ENCODE assay signal across 22 mouse cellular contexts in genomic region chr1:131146181-131146614, GRCm38 (mm10). TPM values are rescaled to one million over a fixed set of nuclear protein-coding genes. Genes with fewer than 3 reads are reported as not detected.
A peak's percentile ranks its signal among the peaks of the same experiment; 100 is the strongest.
DNase-seq lines count a peak whose midpoint lies in the region; ATAC-seq and TF ChIP-seq lines count a peak whose summit lies in the region.
"Had no signal": no experiment of that assay in that cellular context is flagged by ENCODE, and none has a peak within 500 bp of the region (broad histone marks: within the 10 kb centered on the region; RNA-seq: fewer than 3 reads in every experiment).

No protein-coding gene starts in this region.

- intact Hi-C loops in heart, adult 2 months (cut with DNase I): no loop called here
- intact Hi-C loops in left cerebral cortex, postnatal 10 days (cut with DNase I): no loop called here

- peaks cover 63% of the 10 kb centered on the region for H3K4me1 ChIP-seq in G1E (ENCODE audit: insufficient read depth, low read depth, low read length)
- no peaks in the 10 kb centered on the region for H3K4me1 ChIP-seq in heart, adult 2 months (ENCODE audit: control insufficient read depth, insufficient read depth, low read length)
- H3K4me1 ChIP-seq: embryonic facial prominence, embryonic 12.5 days; forebrain, embryonic 13.5 days; kidney, embryonic 15.5 days; liver, embryonic 15.5 days; midbrain, embryonic 10.5 days; neural tube, embryonic 12.5 days had no signal

- TF ChIP-seq CTCF in G1E (IDR thresholded peaks at IDR 0.05; ENCODE audit: low read depth, low read length): no peak
- no peak for TF ChIP-seq CTCF in heart, adult 2 months (IDR thresholded peaks at IDR 0.05)

- 81% methylated on average over 3 of the region's 3 CpGs for WGBS in heart, adult 2 months

- TF ChIP-seq POLR2A in heart, adult 2 months (IDR thresholded peaks at IDR 0.05; ENCODE audit: insufficient read depth, low read depth, low read length): no peak

- peaks cover 4% of the 10 kb centered on the region for H3K9me3 ChIP-seq in G1E (replicated peaks)
- H3K9me3 ChIP-seq: embryonic facial prominence, embryonic 12.5 days; forebrain, embryonic 13.5 days; kidney, embryonic 15.5 days; liver, embryonic 15.5 days; midbrain, embryonic 10.5 days; neural tube, embryonic 12.5 days had no signal

- no peaks in the 10 kb centered on the region for H3K27me3 ChIP-seq in G1E (ENCODE audit: insufficient read depth, low read length)
- H3K27me3 ChIP-seq in heart, adult 2 months (ENCODE audit: control insufficient read depth, insufficient read depth, low read length): no peaks in the 10 kb centered on the region
- H3K27me3 ChIP-seq: embryonic facial prominence, embryonic 12.5 days; kidney, embryonic 15.5 days; liver, embryonic 15.5 days; neural tube, embryonic 12.5 days had no signal

- peak; percentile 77 for ATAC-seq in G1E (ENCODE audit: extremely low read depth, insufficient number of reproducible peaks, low FRiP score, poor library complexity, severe bottlenecking)
- peak; percentile 78 to 84 for ATAC-seq in hematopoietic stem cell, adult 5-6 weeks (replicated peaks in 1 of 2; ENCODE audit: insufficient read depth in 1 of 2, low FRiP score in 2 of 2, low TSS enrichment in 1 of 2, low read depth in 1 of 2, poor library complexity in 2 of 2, severe bottlenecking in 2 of 2)
- ATAC-seq: forebrain, embryonic 13.5 days; hindbrain, embryonic 16.5 days; intestine, postnatal 0 days had no signal

- H3K9ac ChIP-seq in heart, adult 2 months (ENCODE audit: low read depth, low read length): no peak overlapping the region
- H3K9ac ChIP-seq: embryonic facial prominence, embryonic 12.5 days; forebrain, embryonic 13.5 days; kidney, embryonic 15.5 days; liver, embryonic 15.5 days; neural tube, embryonic 12.5 days had no signal

- H3K79me2 ChIP-seq in heart, adult 2 months (replicated peaks; ENCODE audit: control insufficient read depth, insufficient read depth, low read length): no peaks in the 10 kb centered on the region

- no peak for TF ChIP-seq EP300 in heart, adult 2 months (IDR thresholded peaks at IDR 0.05; ENCODE audit: insufficient read depth, low read depth, low read length)

- H3K27ac ChIP-seq in heart, adult 2 months: no peak overlapping the region
- H3K27ac ChIP-seq: embryonic facial prominence, embryonic 12.5 days; forebrain, embryonic 13.5 days; kidney, embryonic 15.5 days; liver, embryonic 15.5 days; midbrain, embryonic 10.5 days; neural tube, embryonic 12.5 days; stomach, postnatal 0 days had no signal

- H3K4me3 ChIP-seq in G1E (ENCODE audit: low read depth, low read length): no peak overlapping the region; the same call in 1 of the 2 replicates
- no peak overlapping the region for H3K4me3 ChIP-seq in heart, adult 2 months
- H3K4me3 ChIP-seq: embryonic facial prominence, embryonic 12.5 days; erythroblast, embryonic 14.5 days; forebrain, embryonic 13.5 days; kidney, embryonic 15.5 days; liver, embryonic 15.5 days; midbrain, embryonic 10.5 days; neural tube, embryonic 12.5 days had no signal

- H3K36me3 ChIP-seq in G1E (replicated peaks): no peaks in the 10 kb centered on the region
- no peaks in the 10 kb centered on the region for H3K36me3 ChIP-seq in heart, adult 2 months (ENCODE audit: control insufficient read depth, insufficient read depth, low read length)
- H3K36me3 ChIP-seq: embryonic facial prominence, embryonic 12.5 days; kidney, embryonic 15.5 days; liver, embryonic 15.5 days; midbrain, embryonic 10.5 days; neural tube, embryonic 12.5 days had no signal

- DNase-seq in spleen, postnatal 36 days (ENCODE audit: low spot score in 2 of 2): peak; percentile 30 to 68
- no peak for DNase-seq in spleen, postnatal 10 days (ENCODE audit: low spot score in 2 of 2)
- peak; percentile 62 for DNase-seq in G1E (ENCODE audit: low spot score)
- DNase-seq in Muller cell, postnatal 12 days (ENCODE audit: inconsistent ontology term): no peak
- DNase-seq in heart, adult 2 months: no peak
- no peak for DNase-seq in left cerebral cortex, postnatal 10 days (ENCODE audit: extremely low spot score in 1 of 2, low spot score in 2 of 2)
- DNase-seq: cerebellum, adult 8-10 months; heart, adult 18-20 months; heart, postnatal 4 days; spleen, adult 18-20 months had no signal

RNA-seq across cellular contexts. Expression of gene Eif2d, which starts 6.8 kb away (rescaled TPM):
- total RNA-seq in G1E (2014; fragmentation: Nextera tagmentation): 297 and 347 TPM in 2 replicates
- total RNA-seq in G1E (2017): 79.5 and 89.2 TPM in 2 replicates
- polyA plus RNA-seq in G1E (2012): 58.0 and 70.5 TPM in 2 replicates
- 30.3 and 45.0 TPM in 2 replicates for total RNA-seq in hematopoietic stem cell, adult 5-6 weeks (2017)
- total RNA-seq in heart, adult 2 months (2021): 10 to 100 TPM; 34.7 to 37.1 TPM
- 25.8 and 35.3 TPM in 2 replicates for polyA plus RNA-seq in heart, adult 2 months (2012; rRNA removed)
- 10 to 100 TPM; 37.9 to 39.6 TPM for total RNA-seq in left cerebral cortex, postnatal 10 days (2021)

RNA-seq across cellular contexts. Expression of gene Dyrk3, which starts 8.1 kb away (rescaled TPM):
- total RNA-seq in G1E (2014; fragmentation: Nextera tagmentation) (52.4 and 59.4 TPM in 2 replicates), G1E (2017) (16.9 and 18.1 TPM in 2 replicates)
- polyA plus RNA-seq in G1E (2012): 21.1 and 21.9 TPM in 2 replicates
- 11.2 and 14.5 TPM in 2 replicates for total RNA-seq in hematopoietic stem cell, adult 5-6 weeks (2017)
- under 1 TPM; 0.48 to 0.70 TPM for total RNA-seq in heart, adult 2 months (2021)
- 0.16 and 0.32 TPM in 2 replicates for polyA plus RNA-seq in heart, adult 2 months (2012; rRNA removed)
- 10 to 100 TPM in 1 of 2 experiments, 1 to 10 TPM in 1; 9.9 to 11.3 TPM for total RNA-seq in left cerebral cortex, postnatal 10 days (2021)
- total RNA-seq: gastrocnemius, adult 8-10 months had no signal

RNA-seq across cellular contexts. Expression of gene Mapkapk2, which starts 48.6 kb away (rescaled TPM):
- 93.4 and 112 TPM in 2 replicates for total RNA-seq in G1E (2014; fragmentation: Nextera tagmentation)
- 53.1 and 63.8 TPM in 2 replicates for total RNA-seq in G1E (2017)
- 64.3 and 79.4 TPM in 2 replicates for polyA plus RNA-seq in G1E (2012)
- total RNA-seq in hematopoietic stem cell, adult 5-6 weeks (2017): 85.3 and 93.7 TPM in 2 replicates
- 100 to 1,000 TPM; 283 to 363 TPM for total RNA-seq in heart, adult 2 months (2021)
- polyA plus RNA-seq in heart, adult 2 months (2012; rRNA removed): 196 and 305 TPM in 2 replicates
- 10 to 100 TPM; 26.8 to 31.1 TPM for total RNA-seq in left cerebral cortex, postnatal 10 days (2021)

Comparison
In these comparisons a context has a peak if more than half of its experiments do, and no peak if none do; other contexts are left out.
1. DNase-seq: peak in spleen, postnatal 36 days (2 of 2) and G1E (single experiment); none in spleen, postnatal 10 days (0 of 2), Muller cell, postnatal 12 days (single experiment), heart, adult 2 months (0 of 2) and left cerebral cortex, postnatal 10 days (0 of 2).